Mouse (Mus musculus) myocyte (in vitro differentiated cells): Measurements from ENCODE around the gene Frzb. TPM values are rescaled to one million over a fixed set of nuclear protein-coding genes. Genes with fewer than 3 reads are reported as not detected.
A peak's percentile ranks its signal among the peaks of the same experiment; 100 is the strongest.

Source experiments
- H3K27me3 ChIP-seq: one replicate; pipeline ENCODE4 v1.6.1; 2011; ENCODE audit not compliant: control insufficient read depth, insufficient read depth, insufficient read length
- H3K36me3 ChIP-seq: one replicate; pipeline ENCODE4 v1.6.1; 2011; ENCODE audit not compliant: control insufficient read depth, insufficient read depth
- H3K4me2 ChIP-seq: one replicate; pipeline ENCODE4 v1.6.1; 2011; ENCODE audit warnings: low read depth, control low read depth
- H3K4me3 ChIP-seq: one replicate; pipeline ENCODE4 v1.5.1; 2011; ENCODE audit warnings: mild to moderate bottlenecking, control low read depth, moderate library complexity
- H3K79me2 ChIP-seq: one replicate; pipeline ENCODE4 v1.6.1; 2011; ENCODE audit not compliant: control insufficient read depth, insufficient read depth
- H3ac ChIP-seq: one replicate; pipeline ENCODE4 v1.6.1; 2011; ENCODE audit not compliant: control insufficient read depth, insufficient read length
- CEBPB ChIP-seq: IDR thresholded peaks from 2 replicates; pipeline ENCODE4 v1.6.1; 2011; ENCODE audit warnings: mild to moderate bottlenecking, moderate library complexity; ENCODE audit not compliant: poor library complexity, insufficient read depth, severe bottlenecking
- E2F4 ChIP-seq: IDR thresholded peaks from one replicate; pipeline ENCODE4 v1.6.1; 2011; ENCODE audit warnings: mild to moderate bottlenecking, control low read depth, moderate library complexity; ENCODE audit not compliant: insufficient read depth
- MAX ChIP-seq: IDR thresholded peaks from one replicate; pipeline ENCODE4 v1.6.1; 2011; ENCODE audit warnings: low read depth, mild to moderate bottlenecking, control low read depth
- MYOD1 ChIP-seq, 3 experiments: IDR thresholded peaks; one replicate each; pipeline ENCODE4 v1.6.1; 2011; ENCODE audit warnings: control low read depth in 2 of 3, low read depth in 2 of 3, mild to moderate bottlenecking in 2 of 3, moderate library complexity in 1 of 3; ENCODE audit not compliant: insufficient read length in 2 of 3, control insufficient read depth in 1 of 3
- MYOG ChIP-seq, 3 experiments: IDR thresholded peaks; one replicate each; pipeline ENCODE4 v1.6.1; 2011; ENCODE audit warnings: control low read depth in 2 of 3, low read depth in 2 of 3, mild to moderate bottlenecking in 2 of 3; ENCODE audit not compliant: insufficient read length in 2 of 3, control insufficient read depth in 1 of 3, insufficient read depth in 1 of 3
- POLR2A ChIP-seq: IDR thresholded peaks from one replicate; pipeline ENCODE4 v1.6.1; 2011; ENCODE audit warnings: low read depth, mild to moderate bottlenecking, control low read depth, moderate library complexity; ENCODE audit not compliant: insufficient read length
- POLR2AphosphoS2 ChIP-seq: IDR thresholded peaks from one replicate; pipeline ENCODE4 v1.6.1; 2011; ENCODE audit warnings: low read depth, control low read depth; ENCODE audit not compliant: insufficient read length
- REST ChIP-seq: IDR thresholded peaks from one replicate; pipeline ENCODE4 v1.6.1; 2011; ENCODE audit warnings: mild to moderate bottlenecking, control low read depth, moderate library complexity; ENCODE audit not compliant: insufficient read depth, insufficient read length
- SRF ChIP-seq: IDR thresholded peaks from one replicate; pipeline ENCODE4 v1.6.1; 2011; ENCODE audit warnings: low read depth; ENCODE audit not compliant: control insufficient read depth, insufficient read length
- TCF12 ChIP-seq: IDR thresholded peaks from one replicate; pipeline ENCODE4 v1.6.1; 2011; ENCODE audit warnings: mild to moderate bottlenecking, control low read depth; ENCODE audit not compliant: poor library complexity, insufficient read depth, severe bottlenecking
- TCF3 ChIP-seq: IDR thresholded peaks from one replicate; pipeline ENCODE4 v1.6.1; 2011; ENCODE audit warnings: low read depth, control low read depth; ENCODE audit not compliant: insufficient read length
- USF1 ChIP-seq: IDR thresholded peaks from one replicate; pipeline ENCODE4 v1.6.1; 2011; ENCODE audit warnings: low read depth, mild to moderate bottlenecking, control low read depth, moderate library complexity
- polyA plus RNA-seq: library from polyadenylated mRNA; unstranded; fragments of >200 nt; fragmentation: generic; extraction: Trizol; gene quantifications from one replicate; pipeline ENCODE4 v1.2.1, GENCODE M21; 2012; ENCODE audit warnings: missing spikeins

Gene Frzb
- polyA plus RNA-seq, 1 experiment: 0.06 TPM

GRCm38 (mm10) chr2:80446308-80447151 lies 895 bp downstream of the Frzb start:
- peak overlapping the region; percentile 99 for H3K4me2 ChIP-seq
- peak overlapping the region; percentile 30 for H3K4me3 ChIP-seq
- peaks cover 8% of the 10 kb centered on the region for H3K27me3 ChIP-seq
- H3K79me2 ChIP-seq: no peaks in the 10 kb centered on the region
- TF ChIP-seq USF1 (no peak), E2F4 (no peak), CEBPB (no peak), MYOD1 (IDR thresholded peaks at IDR 0.05; ENCODE audit: control insufficient read depth in 1 of 3, insufficient read length in 2 of 3, low read depth in 2 of 3) (no peak), POLR2AphosphoS2 (no peak)
- H3K36me3 ChIP-seq: no peaks in the 10 kb centered on the region
- no peak overlapping the region for H3ac ChIP-seq

GRCm38 (mm10) chr2:80445926-80446307 lies 1.5 kb downstream of the Frzb start:
- TF ChIP-seq POLR2AphosphoS2 (no peak), CEBPB (no peak), POLR2A (no peak), SRF (no peak), MAX (no peak), MYOG (IDR thresholded peaks at IDR 0.05; ENCODE audit: control insufficient read depth in 1 of 3, insufficient read depth in 1 of 3, insufficient read length in 2 of 3, low read depth in 2 of 3) (no peak), USF1 (no peak), REST (no peak), E2F4 (no peak), TCF12 (no peak), MYOD1 (IDR thresholded peaks at IDR 0.05; ENCODE audit: control insufficient read depth in 1 of 3, insufficient read length in 2 of 3, low read depth in 2 of 3) (no peak), TCF3 (no peak)
- no peak overlapping the region for H3K4me3 ChIP-seq

GRCm38 (mm10) chr2:80445491-80445890 lies 1.9 kb downstream of the Frzb start:
- Histone ChIP-seq H3K27me3 (peaks cover 8% of the 10 kb centered on the region), H3K79me2 (no peaks in the 10 kb centered on the region), H3ac (no peak overlapping the region), H3K4me3 (no peak overlapping the region), H3K36me3 (no peaks in the 10 kb centered on the region), H3K4me2 (no peak overlapping the region)
- TF ChIP-seq SRF: no peak
- TF ChIP-seq MYOD1 (IDR thresholded peaks at IDR 0.05; ENCODE audit: control insufficient read depth in 1 of 3, insufficient read length in 2 of 3, low read depth in 2 of 3): no peak
- no peak for TF ChIP-seq TCF3
- no peak for TF ChIP-seq E2F4
- no peak for TF ChIP-seq MAX
- TF ChIP-seq TCF12: no peak
- no peak for TF ChIP-seq REST
- TF ChIP-seq CEBPB: no peak
- TF ChIP-seq POLR2A: no peak
- TF ChIP-seq POLR2AphosphoS2: no peak
- no peak for TF ChIP-seq MYOG (IDR thresholded peaks at IDR 0.05; ENCODE audit: control insufficient read depth in 1 of 3, insufficient read depth in 1 of 3, insufficient read length in 2 of 3, low read depth in 2 of 3)

More at GRCm38 (mm10) chr2:80445926-80446307, 1.5 kb downstream of the Frzb start:
- Histone ChIP-seq H3ac (no peak overlapping the region), H3K79me2 (no peaks in the 10 kb centered on the region), H3K27me3 (peaks cover 8% of the 10 kb centered on the region), H3K36me3 (no peaks in the 10 kb centered on the region), H3K4me2 (no peak overlapping the region)

DNA sequence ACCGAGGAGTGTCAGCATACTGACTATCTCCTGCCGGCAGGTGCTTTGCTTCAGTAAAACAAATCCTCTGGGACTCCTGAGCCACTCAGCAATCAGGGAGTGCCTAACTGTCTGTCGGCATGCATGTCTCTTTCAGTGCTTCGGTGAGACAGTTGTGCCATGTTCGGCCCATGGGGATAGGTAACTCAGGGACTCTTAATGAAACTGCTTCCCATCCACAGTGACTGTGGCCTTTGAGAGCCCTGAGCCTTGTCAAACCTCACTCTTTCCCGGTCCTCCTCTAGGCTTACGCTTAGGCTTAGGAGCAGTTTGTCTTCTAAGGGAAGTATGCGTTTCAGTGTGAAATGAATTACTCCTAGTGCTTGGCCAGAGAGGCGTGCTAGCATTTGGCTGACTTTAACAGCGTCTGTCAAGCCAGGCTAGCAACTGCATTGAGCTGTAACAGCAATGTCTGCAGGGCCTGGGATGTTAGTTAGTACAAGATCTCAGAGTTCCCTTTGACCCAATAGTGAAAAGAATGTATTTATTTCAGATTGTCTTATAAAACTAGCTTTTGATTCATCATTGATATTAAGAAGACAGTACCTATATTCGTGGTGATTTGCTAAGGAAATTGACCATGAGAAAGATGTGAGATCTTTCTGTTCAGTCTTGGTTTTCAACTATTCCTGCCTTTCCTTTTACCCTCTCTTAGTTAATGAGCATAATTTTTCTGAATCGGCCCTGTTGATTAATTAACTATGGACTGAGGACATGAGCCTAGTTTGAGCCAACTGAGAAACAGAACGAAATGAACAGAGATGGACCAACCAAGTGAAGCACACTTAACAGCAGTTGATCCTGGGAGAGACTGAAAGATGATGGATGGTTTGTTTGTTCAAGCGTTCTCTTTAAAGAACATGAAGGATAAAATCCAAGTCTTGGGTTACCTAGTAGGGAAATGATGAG lies 2.7 kb downstream of the Frzb start:
- no peak overlapping the region for H3ac ChIP-seq
- H3K4me3 ChIP-seq: no peak overlapping the region
- no peak overlapping the region for H3K4me2 ChIP-seq
- no peaks in the 10 kb centered on the region for H3K79me2 ChIP-seq
- TF ChIP-seq REST: no peak
- TF ChIP-seq USF1: no peak
- no peak for TF ChIP-seq MAX
- no peak for TF ChIP-seq CEBPB
- TF ChIP-seq SRF: no peak
- no peak for TF ChIP-seq TCF12
- no peak for TF ChIP-seq POLR2AphosphoS2
- no peaks in the 10 kb centered on the region for H3K36me3 ChIP-seq
- peaks cover 8% of the 10 kb centered on the region for H3K27me3 ChIP-seq
